ENCODE assay signal across 8 mouse cellular contexts in the genomic region with DNA sequence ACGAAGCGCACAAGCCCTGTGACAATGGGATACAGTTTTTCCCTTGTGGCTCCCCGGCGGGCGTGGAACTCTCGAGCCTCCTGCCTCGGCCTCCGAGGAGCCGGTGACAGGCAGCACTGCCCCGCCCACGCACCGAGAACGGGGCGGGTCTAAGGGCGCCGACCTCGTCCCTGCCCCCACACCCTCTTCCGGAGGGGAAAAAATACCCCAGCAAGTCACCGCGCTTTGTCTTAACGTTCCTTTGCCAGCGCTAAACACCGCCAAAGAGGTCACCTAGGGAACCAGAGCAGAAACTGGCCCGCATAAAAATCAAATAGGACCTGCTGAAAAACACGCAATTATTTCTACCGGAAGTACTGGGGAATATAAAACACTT. TPM values are rescaled to one million over a fixed set of nuclear protein-coding genes. Genes with fewer than 3 reads are reported as not detected.
DNase-seq lines count a peak whose midpoint lies in the region; ATAC-seq and TF ChIP-seq lines count a peak whose summit lies in the region.

No protein-coding gene starts in this region.

- peak overlapping the region; percentile 40 for H3K4me3 ChIP-seq in cortical plate, adult 2 months (ENCODE audit: insufficient read depth, low read length)

- H3K4me1 ChIP-seq in cortical plate, adult 2 months (ENCODE audit: control insufficient read depth, insufficient read depth, low read length), result no peaks in the 10 kb centered on the region

- H3K27ac ChIP-seq in cortical plate, adult 2 months (ENCODE audit: insufficient read depth, low read length), result no peak overlapping the region

- peak; percentile 98 for DNase-seq in ZHBTc4 (ENCODE audit: low read depth, low spot score)
- peak; percentile 54 for DNase-seq in gastrocnemius, postnatal 10 days
- peak; percentile 95 for DNase-seq in induced T-regulatory cell, adult 2 months (ENCODE audit: low read depth)
- peak; percentile 65 to 69 for DNase-seq in left cerebral cortex, adult 8-10 months (ENCODE audit: low spot score in 2 of 2)
- peak; percentile 53 to 59 for DNase-seq in right cerebral cortex, adult 2 months (ENCODE audit: low spot score in 2 of 2)
- peak; percentile 57 for DNase-seq in urinary bladder, postnatal 25 days (ENCODE audit: low spot score)

- no peak for TF ChIP-seq CTCF in cortical plate, adult 2 months (IDR thresholded peaks at IDR 0.05; ENCODE audit: extremely low read depth, insufficient read depth, low read length)

- TF ChIP-seq POLR2A in cortical plate, adult 2 months (IDR thresholded peaks at IDR 0.05; ENCODE audit: extremely low read depth, insufficient read depth, low read length), result no peak

- ATAC-seq in megakaryocyte, adult 5-6 weeks (ENCODE audit: poor library complexity, severe bottlenecking), result peak; percentile 83

RNA-seq across cellular contexts. Expression of gene Fbxo47, which starts 0.4 kb away (rescaled TPM):
- 1.3 and 1.6 TPM in 2 replicates for polyA plus RNA-seq in cortical plate, adult 2 months (2012; rRNA removed)
- under 1 TPM; 0.31 to 0.56 TPM for total RNA-seq in gastrocnemius, postnatal 10 days (2021)
- 1 to 10 TPM; 2.1 to 3.2 (median 2.9) TPM for total RNA-seq in left cerebral cortex, adult 8-10 months (2022)
- 0.30 and 2.1 TPM in 2 replicates for total RNA-seq in megakaryocyte, adult 5-6 weeks (2015)
- total RNA-seq in megakaryocyte, adult 5-6 weeks (2017), result 0.73 and 1.5 TPM in 2 replicates

RNA-seq across cellular contexts. Expression of gene B230217C12Rik, which starts 43.0 kb away (rescaled TPM):
- polyA plus RNA-seq in cortical plate, adult 2 months (2012; rRNA removed), result 122 and 130 TPM in 2 replicates
- 1 to 10 TPM in 1 of 2 experiments, under 1 TPM in 1; 0.95 to 1.1 TPM for total RNA-seq in gastrocnemius, postnatal 10 days (2021)
- total RNA-seq in left cerebral cortex, adult 8-10 months (2022), result 10 to 100 TPM; 73.0 to 83.2 (median 79.8) TPM
- total RNA-seq in megakaryocyte, adult 5-6 weeks (2015), result 2.3 and 2.5 TPM in 2 replicates
- total RNA-seq in megakaryocyte, adult 5-6 weeks (2017), result 0.33 and 0.45 TPM in 2 replicates

Comparison
In these comparisons a context has a peak if more than half of its experiments do, and no peak if none do; other contexts are left out.
1. RNA of gene B230217C12Rik, which starts 43.0 kb away (total RNA-seq): 73.0 to 83.2 TPM in left cerebral cortex, adult 8-10 months; 0.33 to 2.5 TPM in megakaryocyte, adult 5-6 weeks and 0.95 to 1.1 TPM in gastrocnemius, postnatal 10 days; every median in the first group is over 10 times any median in the second.
2. Peak in every context shown above with its lines, with median percentiles within 50 percentile points of each other: DNase-seq.